Comparison of ENCODE assay signal across 8 mouse cellular contexts in genomic region chr10:66901873-66902272, GRCm38 (mm10).
DNase-seq lines count a peak whose midpoint lies in the region; ATAC-seq lines count a peak whose summit lies in the region.

No protein-coding gene starts in this region.

- ATAC-seq in lung, embryonic 15.5 days (ENCODE audit: borderline replicate concordance, extremely low read depth, low FRiP score, low TSS enrichment), result no peak
- no peak for ATAC-seq in limb, embryonic 15.5 days (ENCODE audit: insufficient number of reproducible peaks, low FRiP score, low TSS enrichment, low read depth)
- no peak for ATAC-seq in stomach, embryonic 15.5 days (ENCODE audit: insufficient read depth, low FRiP score, low read depth)

- no peaks in the 10 kb centered on the region for H3K36me3 ChIP-seq in lung, embryonic 15.5 days
- no peaks in the 10 kb centered on the region for H3K36me3 ChIP-seq in limb, embryonic 15.5 days
- H3K36me3 ChIP-seq in stomach, embryonic 15.5 days, result no peaks in the 10 kb centered on the region

- DNase-seq in adrenal gland, postnatal 14 days, result peak; percentile 12
- DNase-seq in adrenal gland, adult 2 months, result no peak
- no peak for DNase-seq in lung, postnatal 25 days (ENCODE audit: low spot score)
- no peak for DNase-seq in cerebellum, adult 8-10 months
- DNase-seq in layer of hippocampus, adult 8-10 months (ENCODE audit: low spot score in 2 of 2), result no peak

- 10% methylated on average over 9 of the region's 9 CpGs for WGBS in lung, embryonic 15.5 days
- 8% methylated on average over 9 of the region's 9 CpGs for WGBS in limb, embryonic 15.5 days
- WGBS in stomach, embryonic 15.5 days, result 3% methylated on average over 9 of the region's 9 CpGs

- no peak overlapping the region for H3K9ac ChIP-seq in lung, embryonic 15.5 days
- no peak overlapping the region for H3K9ac ChIP-seq in limb, embryonic 15.5 days
- H3K9ac ChIP-seq in stomach, embryonic 15.5 days, result no peak overlapping the region

- H3K9me3 ChIP-seq in lung, embryonic 15.5 days, result no peaks in the 10 kb centered on the region
- H3K9me3 ChIP-seq in limb, embryonic 15.5 days, result no peaks in the 10 kb centered on the region
- no peaks in the 10 kb centered on the region for H3K9me3 ChIP-seq in stomach, embryonic 15.5 days

- H3K4me1 ChIP-seq in lung, embryonic 15.5 days, result peaks cover 6% of the 10 kb centered on the region
- H3K4me1 ChIP-seq in limb, embryonic 15.5 days, result peaks cover 12% of the 10 kb centered on the region
- peaks cover 7% of the 10 kb centered on the region; the same call in 1 of the 2 replicates for H3K4me1 ChIP-seq in stomach, embryonic 15.5 days

- H3K27me3 ChIP-seq in lung, embryonic 15.5 days, result no peaks in the 10 kb centered on the region
- H3K27me3 ChIP-seq in limb, embryonic 15.5 days, result no peaks in the 10 kb centered on the region
- no peaks in the 10 kb centered on the region for H3K27me3 ChIP-seq in stomach, embryonic 15.5 days (replicated peaks)

- peak overlapping the region; percentile 13 for H3K4me3 ChIP-seq in lung, embryonic 15.5 days
- H3K4me3 ChIP-seq in limb, embryonic 15.5 days, result peak overlapping the region; percentile 8; the same call in 1 of the 2 replicates
- peak overlapping the region; percentile 9; the same call in 1 of the 2 replicates for H3K4me3 ChIP-seq in stomach, embryonic 15.5 days (replicated peaks)

- H3K4me2 ChIP-seq in lung, embryonic 15.5 days, result peak overlapping the region; percentile 46
- peak overlapping the region; percentile 32 for H3K4me2 ChIP-seq in limb, embryonic 15.5 days
- H3K4me2 ChIP-seq in stomach, embryonic 15.5 days, result peak overlapping the region; percentile 45

- H3K27ac ChIP-seq in lung, embryonic 15.5 days, result no peak overlapping the region
- no peak overlapping the region for H3K27ac ChIP-seq in limb, embryonic 15.5 days
- H3K27ac ChIP-seq in stomach, embryonic 15.5 days, result no peak overlapping the region
